1 mouse cellular context compared by ENCODE assay signal in the genomic region with DNA sequence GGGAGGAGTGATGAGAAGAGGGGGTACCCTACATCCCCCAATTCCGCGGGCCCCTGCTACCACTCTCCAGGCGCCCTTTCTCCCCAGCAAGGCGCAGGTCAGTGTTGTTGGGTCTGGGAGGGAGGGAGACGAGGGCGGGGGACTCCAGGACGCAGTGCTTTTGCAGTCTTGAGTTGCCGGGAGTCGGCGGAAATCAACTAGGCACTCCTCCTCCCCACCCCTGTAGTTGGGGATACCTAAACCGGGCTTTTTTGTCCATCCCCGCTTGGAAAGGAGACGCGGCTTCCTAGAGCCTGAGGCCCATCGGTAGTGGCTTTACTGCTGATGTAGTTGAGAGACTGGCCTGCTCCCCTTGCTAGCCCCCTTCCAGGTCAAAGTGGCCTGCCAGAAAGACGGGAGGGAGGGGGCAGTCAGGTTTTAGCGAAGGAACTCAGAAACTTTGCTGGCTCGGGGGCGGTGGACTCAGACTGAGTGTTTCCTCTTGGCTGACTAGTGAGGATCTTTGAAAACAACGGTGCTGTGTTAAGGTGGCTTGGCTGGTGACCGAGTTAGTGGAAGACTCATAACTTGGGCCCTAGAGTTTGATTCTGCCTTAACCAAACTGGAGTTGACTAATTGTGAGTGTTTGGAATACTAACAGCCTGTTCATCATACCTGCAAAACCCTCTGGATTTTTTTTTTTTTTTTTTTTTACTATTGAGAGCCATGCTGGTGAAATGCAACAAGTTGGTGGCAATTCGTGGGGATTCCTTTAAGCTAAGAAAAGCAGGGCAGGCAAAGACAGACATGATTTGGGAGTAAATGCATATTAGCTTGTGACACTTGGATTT.
TF ChIP-seq lines count a peak whose summit lies in the region.

No protein-coding gene starts in this region.

TF ChIP-seq in MEL, 35 proteins besides CTCF, POLR2A, EP300 and RAD21 (continued from another document):
- no peak for TF ChIP-seq ZC3H11A (IDR thresholded peaks at IDR 0.05; ENCODE audit: low read depth, low read length)
- TF ChIP-seq ELF1 (IDR thresholded peaks at IDR 0.05; ENCODE audit: low read depth, low read length) = no peak
- no peak for TF ChIP-seq E2F4 (IDR thresholded peaks at IDR 0.05; ENCODE audit: borderline replicate concordance, low read depth, low read length)
- TF ChIP-seq MAZ (IDR thresholded peaks at IDR 0.05; ENCODE audit: low read depth, low read length) = no peak
- TF ChIP-seq USF1 (IDR thresholded peaks at IDR 0.05; ENCODE audit: low read depth, low read length) = no peak
- TF ChIP-seq SMC3 (IDR thresholded peaks at IDR 0.05; ENCODE audit: low read depth, low read length) = no peak
- TF ChIP-seq CHD1 (IDR thresholded peaks at IDR 0.05; ENCODE audit: low read depth, low read length) = no peak
- TF ChIP-seq ZNF384 (IDR thresholded peaks at IDR 0.05; ENCODE audit: low read depth, low read length) = peak; percentile 54
- peak; percentile 36; the same call in 1 of the 2 replicates for TF ChIP-seq SIN3A (IDR thresholded peaks at IDR 0.05; ENCODE audit: low read length)
- no peak for TF ChIP-seq MAX (IDR thresholded peaks at IDR 0.05; ENCODE audit: low read length)
- TF ChIP-seq NELFE (IDR thresholded peaks at IDR 0.05; ENCODE audit: low read depth, low read length) = no peak
- TF ChIP-seq RCOR1 (IDR thresholded peaks at IDR 0.05; ENCODE audit: low read depth, low read length) = no peak
- no peak for TF ChIP-seq POLR2AphosphoS2 (IDR thresholded peaks at IDR 0.05; ENCODE audit: low read length)
- TF ChIP-seq MEF2A (IDR thresholded peaks at IDR 0.05; ENCODE audit: extremely low read depth, insufficient replicate concordance, low read depth, low read length, poor library complexity, severe bottlenecking) = no peak
- TF ChIP-seq TCF12 (IDR thresholded peaks at IDR 0.05; ENCODE audit: low read depth, low read length) = no peak
- no peak for TF ChIP-seq GATA1 (IDR thresholded peaks at IDR 0.05; ENCODE audit: low read depth, low read length)
- TF ChIP-seq TBP (IDR thresholded peaks at IDR 0.05; ENCODE audit: low read depth, low read length) = no peak
- peak; percentile 19 for TF ChIP-seq MXI1 (IDR thresholded peaks at IDR 0.05; ENCODE audit: low read depth, low read length)
- no peak for TF ChIP-seq GABPA (IDR thresholded peaks at IDR 0.05; ENCODE audit: low read depth, low read length)
- TF ChIP-seq ZKSCAN1 (IDR thresholded peaks at IDR 0.05; ENCODE audit: low read depth, low read length) = no peak
- TF ChIP-seq MYB (IDR thresholded peaks at IDR 0.05; ENCODE audit: low read depth, low read length) = no peak
